Comparison of ENCODE assay signal across 16 mouse cellular contexts in the genomic region with DNA sequence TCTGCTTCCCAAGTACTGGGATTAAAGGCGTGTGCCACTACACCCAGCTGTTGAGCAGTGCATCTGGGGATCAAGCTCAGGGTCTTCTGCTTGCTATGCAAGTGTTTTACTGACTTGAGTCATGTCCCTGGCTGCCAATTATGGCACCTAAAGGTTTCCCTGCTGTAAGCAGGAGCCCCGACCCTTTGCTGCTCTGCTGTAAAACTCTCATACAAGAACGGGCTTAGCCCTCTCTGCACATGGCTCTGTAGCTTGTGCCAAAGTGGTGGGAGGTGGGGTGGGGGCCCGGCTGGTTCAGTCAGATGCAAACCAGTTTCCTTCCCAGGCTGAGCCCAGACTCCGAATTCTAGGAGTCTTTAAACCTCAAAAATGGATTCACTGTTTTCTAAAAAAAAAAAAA.
A peak's percentile ranks its signal among the peaks of the same experiment; 100 is the strongest.
DNase-seq lines count a peak whose midpoint lies in the region; ATAC-seq and TF ChIP-seq lines count a peak whose summit lies in the region.
"Had no signal": no experiment of that assay in that cellular context is flagged by ENCODE, and none has a peak within 500 bp of the region (broad histone marks: within the 10 kb centered on the region; RNA-seq: fewer than 3 reads in every experiment).

No protein-coding gene starts in this region.

- WGBS in forebrain, embryonic 14.5 days = 39% methylated on average over 5 of the region's 5 CpGs
- WGBS in forebrain, embryonic 15.5 days = 30% methylated on average over 5 of the region's 5 CpGs
- 55% methylated on average over 5 of the region's 5 CpGs for WGBS in lung, embryonic 14.5 days
- 51% methylated on average over 5 of the region's 5 CpGs for WGBS in lung, postnatal 0 days
- WGBS in embryonic facial prominence, embryonic 15.5 days = 41% methylated on average over 5 of the region's 5 CpGs

- DNase-seq in forebrain, embryonic 14.5 days (ENCODE audit: low spot score) = peak; percentile 20
- DNase-seq in lung, embryonic 14.5 days = peak; percentile 67
- DNase-seq in lung, postnatal 0 days (ENCODE audit: low spot score) = no peak
- DNase-seq in NIH3T3 (ENCODE audit: low read depth) = peak; percentile 5
- no peak for DNase-seq in thymus, postnatal 0 days (ENCODE audit: low spot score)
- DNase-seq in layer of hippocampus, adult 18-20 months (ENCODE audit: low spot score in 2 of 2) = no peak
- DNase-seq: right cerebral cortex, postnatal 4 days had no signal

- H3K9me3 ChIP-seq in forebrain, embryonic 14.5 days (replicated peaks; ENCODE audit: control insufficient read depth, low read length) = no peaks in the 10 kb centered on the region
- no peaks in the 10 kb centered on the region for H3K9me3 ChIP-seq in forebrain, embryonic 15.5 days
- no peaks in the 10 kb centered on the region for H3K9me3 ChIP-seq in lung, embryonic 14.5 days (ENCODE audit: low read depth, low read length)
- no peaks in the 10 kb centered on the region for H3K9me3 ChIP-seq in lung, postnatal 0 days (ENCODE audit: low read length)
- H3K9me3 ChIP-seq in embryonic facial prominence, embryonic 15.5 days (replicated peaks) = no peaks in the 10 kb centered on the region
- H3K9me3 ChIP-seq: forebrain, embryonic 13.5 days; heart, embryonic 12.5 days; hindbrain, embryonic 10.5 days had no signal

- no peaks in the 10 kb centered on the region for H3K27me3 ChIP-seq in forebrain, embryonic 14.5 days (replicated peaks; ENCODE audit: control insufficient read depth, insufficient read depth, low read length)
- H3K27me3 ChIP-seq in forebrain, embryonic 15.5 days = no peaks in the 10 kb centered on the region
- no peaks in the 10 kb centered on the region for H3K27me3 ChIP-seq in lung, embryonic 14.5 days (ENCODE audit: insufficient read depth, low read length)
- no peaks in the 10 kb centered on the region for H3K27me3 ChIP-seq in lung, postnatal 0 days (replicated peaks; ENCODE audit: insufficient read depth, low read length)
- no peaks in the 10 kb centered on the region for H3K27me3 ChIP-seq in embryonic facial prominence, embryonic 15.5 days
- H3K27me3 ChIP-seq: forebrain, embryonic 13.5 days; heart, embryonic 12.5 days had no signal

- no peak overlapping the region for H3K9ac ChIP-seq in forebrain, embryonic 14.5 days (ENCODE audit: low read length)
- H3K9ac ChIP-seq in forebrain, embryonic 15.5 days (replicated peaks) = no peak overlapping the region
- no peak overlapping the region for H3K9ac ChIP-seq in lung, embryonic 14.5 days
- H3K9ac ChIP-seq in lung, postnatal 0 days (replicated peaks; ENCODE audit: low read depth) = no peak overlapping the region
- no peak overlapping the region for H3K9ac ChIP-seq in embryonic facial prominence, embryonic 15.5 days
- H3K9ac ChIP-seq: forebrain, embryonic 13.5 days; heart, embryonic 12.5 days; liver, embryonic 14.5 days had no signal

- no peak for TF ChIP-seq EP300 in lung, postnatal 0 days (IDR thresholded peaks at IDR 0.05)

- TF ChIP-seq CTCF in lung, embryonic 14.5 days (IDR thresholded peaks at IDR 0.05; ENCODE audit: low read depth) = no peak
- no peak for TF ChIP-seq CTCF in lung, postnatal 0 days (IDR thresholded peaks at IDR 0.05)

- no peak overlapping the region for H3K4me2 ChIP-seq in forebrain, embryonic 14.5 days (ENCODE audit: low read length)
- no peak overlapping the region for H3K4me2 ChIP-seq in forebrain, embryonic 15.5 days (replicated peaks)
- no peak overlapping the region for H3K4me2 ChIP-seq in lung, embryonic 14.5 days
- no peak overlapping the region for H3K4me2 ChIP-seq in lung, postnatal 0 days (replicated peaks; ENCODE audit: low read depth, low read length)
- no peak overlapping the region for H3K4me2 ChIP-seq in embryonic facial prominence, embryonic 15.5 days (replicated peaks)
- H3K4me2 ChIP-seq: forebrain, embryonic 13.5 days; heart, embryonic 12.5 days had no signal

- no peaks in the 10 kb centered on the region for H3K36me3 ChIP-seq in forebrain, embryonic 14.5 days (ENCODE audit: control insufficient read depth, insufficient read depth, low read length)
- no peaks in the 10 kb centered on the region for H3K36me3 ChIP-seq in forebrain, embryonic 15.5 days
- H3K36me3 ChIP-seq in lung, embryonic 14.5 days (ENCODE audit: insufficient read depth) = no peaks in the 10 kb centered on the region
- no peaks in the 10 kb centered on the region for H3K36me3 ChIP-seq in lung, postnatal 0 days (ENCODE audit: insufficient read depth, low read length)
- no peaks in the 10 kb centered on the region for H3K36me3 ChIP-seq in embryonic facial prominence, embryonic 15.5 days
- H3K36me3 ChIP-seq: heart, embryonic 12.5 days; hindbrain, embryonic 10.5 days had no signal

- H3K4me3 ChIP-seq in forebrain, embryonic 14.5 days (ENCODE audit: low read depth, low read length) = no peak overlapping the region
- no peak overlapping the region for H3K4me3 ChIP-seq in forebrain, embryonic 15.5 days
- H3K4me3 ChIP-seq in lung, embryonic 14.5 days (ENCODE audit: low read depth, low read length) = no peak overlapping the region
- H3K4me3 ChIP-seq in lung, postnatal 0 days (ENCODE audit: low read depth, low read length) = no peak overlapping the region
- H3K4me3 ChIP-seq in embryonic facial prominence, embryonic 15.5 days (replicated peaks) = no peak overlapping the region
- H3K4me3 ChIP-seq: forebrain, embryonic 13.5 days; heart, embryonic 12.5 days; hindbrain, embryonic 10.5 days; left cerebral cortex, adult 2 months had no signal

- no peak overlapping the region for H3K27ac ChIP-seq in forebrain, embryonic 14.5 days (ENCODE audit: low read depth, low read length)
- no peak overlapping the region for H3K27ac ChIP-seq in forebrain, embryonic 15.5 days (replicated peaks)
- no peak overlapping the region; the same call in 1 of the 2 replicates for H3K27ac ChIP-seq in lung, embryonic 14.5 days (ENCODE audit: low read depth)
- no peak overlapping the region for H3K27ac ChIP-seq in lung, postnatal 0 days (ENCODE audit: low read length)
- H3K27ac ChIP-seq in embryonic facial prominence, embryonic 15.5 days (replicated peaks) = peak overlapping the region; percentile 83
- H3K27ac ChIP-seq: forebrain, embryonic 13.5 days; hindbrain, embryonic 10.5 days; left cerebral cortex, adult 2 months; liver, embryonic 14.5 days had no signal

- H3K4me1 ChIP-seq in forebrain, embryonic 14.5 days (ENCODE audit: control insufficient read depth, insufficient read depth, low read length) = peaks cover 5% of the 10 kb centered on the region; the same call in 1 of the 2 replicates
- H3K4me1 ChIP-seq in forebrain, embryonic 15.5 days = peaks cover 12% of the 10 kb centered on the region; the same call in 1 of the 2 replicates
- peaks cover 15% of the 10 kb centered on the region; the same call in 1 of the 2 replicates for H3K4me1 ChIP-seq in lung, embryonic 14.5 days (ENCODE audit: insufficient read depth)
- no peaks in the 10 kb centered on the region for H3K4me1 ChIP-seq in lung, postnatal 0 days (ENCODE audit: insufficient read depth, low read depth, low read length)
- H3K4me1 ChIP-seq in embryonic facial prominence, embryonic 15.5 days = peaks cover 22% of the 10 kb centered on the region
- H3K4me1 ChIP-seq: heart, embryonic 12.5 days had no signal

- ATAC-seq in forebrain, embryonic 14.5 days = no peak
- no peak for ATAC-seq in forebrain, embryonic 15.5 days (replicated peaks)
- peak; percentile 22; the same call in 1 of the 2 replicates for ATAC-seq in lung, embryonic 14.5 days (ENCODE audit: insufficient read depth)
- ATAC-seq in lung, postnatal 0 days = no peak
- ATAC-seq in embryonic facial prominence, embryonic 15.5 days (ENCODE audit: insufficient number of reproducible peaks, low FRiP score, low TSS enrichment, low read depth) = no peak
- ATAC-seq: activated CD4-positive, CD25-positive, alpha-beta regulatory T cell, adult 4 months; forebrain, embryonic 13.5 days; intestine, postnatal 0 days had no signal

Comparison
In these comparisons a context has a peak if more than half of its experiments do, and no peak if none do; other contexts are left out.
1. DNase-seq: peak in forebrain, embryonic 14.5 days (single experiment), lung, embryonic 14.5 days (single experiment) and NIH3T3 (single experiment); none in lung, postnatal 0 days (single experiment), thymus, postnatal 0 days (single experiment) and layer of hippocampus, adult 18-20 months (0 of 2).